Mouse (Mus musculus): ENCODE measurements at regions not wholly inside any gene's neighbourhood (a gene's known extent, or its start where the extent isn't known, plus 50 kb on each side); places are given as distances from the start of the nearest gene placed in this dataset.
A peak's percentile ranks its signal among the peaks of the same experiment; 100 is the strongest.

GRCm38 (mm10) chr14:58678126-58678656 lies 464.5 kb downstream of the 1700129C05Rik start:
- peak; percentile 1 for DNase-seq (ENCODE audit: low read depth)

GRCm38 (mm10) chr14:58675146-58675545 lies 467.5 kb downstream of the 1700129C05Rik start:
- DNase-seq (ENCODE audit: low read depth) = no peak

GRCm38 (mm10) chr14:58663946-58664345 lies 478.7 kb downstream of the 1700129C05Rik start:
- peak; percentile 1 for DNase-seq (ENCODE audit: low read depth)

GRCm38 (mm10) chr14:58662601-58663000 lies 480.1 kb downstream of the 1700129C05Rik start:
- DNase-seq (ENCODE audit: low read depth) = no peak

- DNase-seq (ENCODE audit: low read depth) = no peak
Observed at GRCm38 (mm10) chr14:58661416-58661815, 481.3 kb downstream of the 1700129C05Rik start.

- DNase-seq (ENCODE audit: low read depth) = no peak
Observed at GRCm38 (mm10) chr14:58657263-58657662, 485.4 kb downstream of the 1700129C05Rik start.

GRCm38 (mm10) chr14:58656935-58657238 lies 485.8 kb downstream of the 1700129C05Rik start:
- no peak for DNase-seq (ENCODE audit: low read depth)

GRCm38 (mm10) chr14:58656212-58656934 lies 486.3 kb downstream of the 1700129C05Rik start:
- no peak for DNase-seq (ENCODE audit: low read depth)

- DNase-seq (ENCODE audit: low read depth) = no peak
Observed at GRCm38 (mm10) chr14:58653026-58653425, 489.7 kb downstream of the 1700129C05Rik start.

- DNase-seq (ENCODE audit: low read depth) = no peak
Observed at GRCm38 (mm10) chr14:58652004-58652403, 490.7 kb downstream of the 1700129C05Rik start.

- DNase-seq (ENCODE audit: low read depth) = no peak
Observed at GRCm38 (mm10) chr14:58651210-58651609, 491.5 kb downstream of the 1700129C05Rik start.

- DNase-seq (ENCODE audit: low read depth) = no peak
Observed at GRCm38 (mm10) chr14:58638337-58638696, 504.4 kb downstream of the 1700129C05Rik start.

GRCm38 (mm10) chr14:58637405-58638336 lies 505.0 kb downstream of the 1700129C05Rik start:
- DNase-seq (ENCODE audit: low read depth) = no peak

- no peak for DNase-seq (ENCODE audit: low read depth)
Observed at GRCm38 (mm10) chr14:58631221-58631620, 511.5 kb downstream of the 1700129C05Rik start.

- no peak for DNase-seq (ENCODE audit: low read depth)
Observed at GRCm38 (mm10) chr14:58628266-58628665, 514.4 kb downstream of the 1700129C05Rik start.

GRCm38 (mm10) chr14:58626506-58627256 lies 516.0 kb downstream of the 1700129C05Rik start:
- no peak for DNase-seq (ENCODE audit: low read depth)

GRCm38 (mm10) chr14:58620186-58620585 lies 522.5 kb downstream of the 1700129C05Rik start:
- no peak for DNase-seq (ENCODE audit: low read depth)

- DNase-seq (ENCODE audit: low read depth) = no peak
Observed at GRCm38 (mm10) chr14:58617656-58618055, 525.0 kb downstream of the 1700129C05Rik start.

GRCm38 (mm10) chr14:58608216-58608615 lies 534.5 kb downstream of the 1700129C05Rik start:
- DNase-seq (ENCODE audit: low read depth) = no peak

- DNase-seq (ENCODE audit: low read depth) = no peak
Observed at GRCm38 (mm10) chr14:58607734-58608133, 535.0 kb downstream of the 1700129C05Rik start.

- DNase-seq (ENCODE audit: low read depth) = no peak
Observed at GRCm38 (mm10) chr14:58605529-58605928, 535.2 kb downstream of the Fgf9 start.

GRCm38 (mm10) chr14:58598867-58599266 lies 528.5 kb downstream of the Fgf9 start:
- no peak for DNase-seq (ENCODE audit: low read depth)

All from NIH3T3 (cell line).